Mouse (Mus musculus): ENCODE measurements around the gene Pakap. TPM values are rescaled to one million over a fixed set of nuclear protein-coding genes. Genes with fewer than 3 reads are reported as not detected.

Gene Pakap
- polyA plus RNA-seq, 1 experiment = 0.78 TPM

GRCm38 (mm10) chr4:57780833-57781641 is 213.1 kb downstream of the Pakap start:
- no peaks in the 10 kb centered on the region for H3K36me3 ChIP-seq (ENCODE audit: control insufficient read depth, insufficient read depth, low read length)
- TF ChIP-seq CTCF (conservative IDR thresholded peaks at IDR 0.05; ENCODE audit: insufficient read depth, insufficient read length, low read depth, low read length) (no peak), POLR2A (IDR thresholded peaks at IDR 0.05; ENCODE audit: low read depth, low read length) (no peak)
- H3K4me1 ChIP-seq (ENCODE audit: control insufficient read depth, insufficient read depth, low read length) = peaks cover 2% of the 10 kb centered on the region; the same call in 1 of the 2 replicates
- no peaks in the 10 kb centered on the region for H3K27me3 ChIP-seq (replicated peaks; ENCODE audit: control insufficient read depth, insufficient read depth, low read length)
- H3K4me3 ChIP-seq (ENCODE audit: insufficient read depth, low read depth, low read length) = no peak overlapping the region
- H3K27ac ChIP-seq (ENCODE audit: insufficient read depth, low read depth, low read length) = no peak overlapping the region
- no peak for DNase-seq
- 41% methylated on average over 20 of the region's 20 CpGs for WGBS

GRCm38 (mm10) chr4:57781994-57782393 is 214.0 kb downstream of the Pakap start:
- DNase-seq = peak; percentile 91
- TF ChIP-seq CTCF (conservative IDR thresholded peaks at IDR 0.05; ENCODE audit: insufficient read depth, insufficient read length, low read depth, low read length) (peak; percentile 32), POLR2A (IDR thresholded peaks at IDR 0.05; ENCODE audit: low read depth, low read length) (peak; percentile 80)
- Histone ChIP-seq H3K27me3 (replicated peaks; ENCODE audit: control insufficient read depth, insufficient read depth, low read length) (no peaks in the 10 kb centered on the region), H3K36me3 (ENCODE audit: control insufficient read depth, insufficient read depth, low read length) (no peaks in the 10 kb centered on the region), H3K27ac (ENCODE audit: insufficient read depth, low read depth, low read length) (peak overlapping the region; percentile 94), H3K4me3 (ENCODE audit: insufficient read depth, low read depth, low read length) (peak overlapping the region; percentile 63), H3K4me1 (ENCODE audit: control insufficient read depth, insufficient read depth, low read length) (peaks cover 2% of the 10 kb centered on the region; the same call in 1 of the 2 replicates)
- WGBS = 1% methylated on average over 26 of the region's 26 CpGs

GRCm38 (mm10) chr4:57782549-57783390 is 214.8 kb downstream of the Pakap start:
- Histone ChIP-seq H3K27ac (ENCODE audit: insufficient read depth, low read depth, low read length) (peak overlapping the region; percentile 94), H3K4me1 (ENCODE audit: control insufficient read depth, insufficient read depth, low read length) (peaks cover 2% of the 10 kb centered on the region; the same call in 1 of the 2 replicates), H3K27me3 (replicated peaks; ENCODE audit: control insufficient read depth, insufficient read depth, low read length) (no peaks in the 10 kb centered on the region), H3K36me3 (ENCODE audit: control insufficient read depth, insufficient read depth, low read length) (no peaks in the 10 kb centered on the region), H3K4me3 (ENCODE audit: insufficient read depth, low read depth, low read length) (peak overlapping the region; percentile 63)
- DNase-seq = no peak
- WGBS = 17% methylated on average over 33 of the region's 33 CpGs
- TF ChIP-seq CTCF (conservative IDR thresholded peaks at IDR 0.05; ENCODE audit: insufficient read depth, insufficient read length, low read depth, low read length) = no peak
- TF ChIP-seq POLR2A (IDR thresholded peaks at IDR 0.05; ENCODE audit: low read depth, low read length) = no peak

- Histone ChIP-seq H3K27me3 (replicated peaks; ENCODE audit: control insufficient read depth, insufficient read depth, low read length) (no peaks in the 10 kb centered on the region), H3K4me1 (ENCODE audit: control insufficient read depth, insufficient read depth, low read length) (peaks cover 2% of the 10 kb centered on the region; the same call in 1 of the 2 replicates), H3K27ac (ENCODE audit: insufficient read depth, low read depth, low read length) (peak overlapping the region; percentile 94; the same call in 1 of the 2 replicates), H3K4me3 (ENCODE audit: insufficient read depth, low read depth, low read length) (peak overlapping the region; percentile 63), H3K36me3 (ENCODE audit: control insufficient read depth, insufficient read depth, low read length) (no peaks in the 10 kb centered on the region)
- no peak for TF ChIP-seq CTCF (conservative IDR thresholded peaks at IDR 0.05; ENCODE audit: insufficient read depth, insufficient read length, low read depth, low read length)
- TF ChIP-seq POLR2A (IDR thresholded peaks at IDR 0.05; ENCODE audit: low read depth, low read length) = no peak
- DNase-seq = no peak
- WGBS = 54% methylated on average over 9 of the region's 9 CpGs
Observed at GRCm38 (mm10) chr4:57783391-57783770, 215.4 kb downstream of the Pakap start.

- H3K4me1 ChIP-seq (ENCODE audit: control insufficient read depth, insufficient read depth, low read length) = peaks cover 2% of the 10 kb centered on the region; the same call in 1 of the 2 replicates
- H3K36me3 ChIP-seq (ENCODE audit: control insufficient read depth, insufficient read depth, low read length) = no peaks in the 10 kb centered on the region
- peak overlapping the region; percentile 31 for H3K4me3 ChIP-seq (ENCODE audit: insufficient read depth, low read depth, low read length)
- WGBS = 47% methylated on average over 11 of the region's 11 CpGs
- DNase-seq = peak; percentile 80
- no peaks in the 10 kb centered on the region for H3K27me3 ChIP-seq (replicated peaks; ENCODE audit: control insufficient read depth, insufficient read depth, low read length)
- TF ChIP-seq CTCF (conservative IDR thresholded peaks at IDR 0.05; ENCODE audit: insufficient read depth, insufficient read length, low read depth, low read length) (no peak), POLR2A (IDR thresholded peaks at IDR 0.05; ENCODE audit: low read depth, low read length) (no peak)
- peak overlapping the region; percentile 56 for H3K27ac ChIP-seq (ENCODE audit: insufficient read depth, low read depth, low read length)
Observed at GRCm38 (mm10) chr4:57783853-57784600, 216.0 kb downstream of the Pakap start.

GRCm38 (mm10) chr4:57788709-57789108 is 220.7 kb downstream of the Pakap start:
- WGBS = 59% methylated on average over 5 of the region's 5 CpGs
- H3K27me3 ChIP-seq (replicated peaks; ENCODE audit: control insufficient read depth, insufficient read depth, low read length) = no peaks in the 10 kb centered on the region
- peaks cover 4% of the 10 kb centered on the region; the same call in 1 of the 2 replicates for H3K4me1 ChIP-seq (ENCODE audit: control insufficient read depth, insufficient read depth, low read length)
- H3K36me3 ChIP-seq (ENCODE audit: control insufficient read depth, insufficient read depth, low read length) = no peaks in the 10 kb centered on the region
- DNase-seq = peak; percentile 58
- H3K4me3 ChIP-seq (ENCODE audit: insufficient read depth, low read depth, low read length) = no peak overlapping the region
- no peak overlapping the region for H3K27ac ChIP-seq (ENCODE audit: insufficient read depth, low read depth, low read length)
- TF ChIP-seq CTCF (conservative IDR thresholded peaks at IDR 0.05; ENCODE audit: insufficient read depth, insufficient read length, low read depth, low read length) (peak; percentile 66), POLR2A (IDR thresholded peaks at IDR 0.05; ENCODE audit: low read depth, low read length) (no peak)
